Mouse (Mus musculus) right cerebral cortex, adult 2 months (tissue): Measurements from ENCODE around the gene Scgb1c1.

Experiments
- DNase-seq, 2 experiments: peaks; one replicate each; pipeline ENCODE4 v3.0.0; 2021 to 2022; ENCODE audit warnings: low spot score in 2 of 2

Gene Scgb1c1

DNA sequence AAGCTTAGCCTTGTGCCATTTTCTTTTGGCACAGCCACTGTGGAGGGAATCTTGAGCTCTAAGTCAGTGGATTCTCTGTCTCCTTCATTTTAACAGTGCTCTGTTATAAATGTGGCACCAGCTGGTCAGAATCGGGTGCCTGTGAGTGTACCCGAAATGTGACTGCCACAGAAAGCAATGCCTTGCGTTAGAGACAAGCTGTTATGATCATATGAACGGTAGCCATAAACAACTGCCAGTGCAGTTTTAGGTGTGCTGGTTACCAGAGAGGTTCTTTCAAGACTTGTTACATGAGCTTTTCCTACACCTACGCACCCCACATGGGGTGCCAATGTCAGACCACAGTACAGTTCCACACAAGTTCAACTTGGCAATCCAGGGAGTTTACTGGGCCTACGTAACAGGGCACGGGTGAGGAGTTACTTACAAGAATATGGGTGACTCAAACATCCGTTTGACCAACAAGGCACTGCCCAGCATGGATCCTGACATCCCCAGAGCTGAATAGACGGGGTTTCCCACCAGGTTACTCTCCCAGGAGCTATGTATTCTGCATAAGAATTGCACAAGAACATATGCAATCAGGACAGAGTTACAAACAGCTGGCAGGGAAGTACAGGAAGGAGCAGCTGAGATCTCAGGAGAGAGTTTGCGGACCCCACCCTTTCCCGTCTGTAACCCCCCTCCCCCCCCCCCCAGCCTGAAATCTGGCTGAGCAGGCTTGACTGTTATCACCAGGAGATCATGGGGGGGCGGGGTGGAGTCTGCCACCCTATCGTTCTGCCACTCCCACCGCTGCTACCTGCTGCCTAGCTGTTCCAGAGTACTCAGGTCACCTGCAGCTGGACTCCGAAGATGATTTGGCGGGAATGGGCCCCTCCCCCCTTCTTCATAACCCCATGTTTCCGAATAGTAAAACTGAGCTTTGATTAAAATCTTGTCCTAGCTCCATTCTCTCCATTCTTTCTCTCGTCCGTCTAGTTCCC, 4.3 kb upstream of the Scgb1c1 start:
- no peak for DNase-seq

- DNase-seq, result no peak
Observed at GRCm38 (mm10) chr7:140843806-140844205, 1.5 kb upstream of the Scgb1c1 start.

DNA sequence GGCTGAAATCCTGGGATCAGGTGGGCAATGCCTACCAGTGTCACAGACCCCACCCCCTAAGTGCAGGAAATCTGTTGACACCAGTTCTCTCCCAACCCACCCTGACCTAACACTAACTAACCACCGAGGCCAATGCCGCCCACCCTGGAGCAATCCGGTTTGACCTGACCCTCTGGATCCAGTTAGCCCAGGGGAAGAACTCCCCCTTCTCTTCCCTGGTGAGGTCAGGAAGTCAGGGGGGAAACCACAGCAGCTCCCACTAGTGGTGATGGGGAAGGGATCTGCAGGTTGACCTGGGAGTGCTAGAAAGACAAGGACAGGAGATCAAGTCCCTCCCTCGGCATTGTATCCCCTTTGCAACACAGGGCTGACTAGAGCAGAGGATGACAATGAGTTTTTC, 336 bp downstream of the Scgb1c1 start:
- DNase-seq, result no peak

- DNase-seq, result no peak
Observed at GRCm38 (mm10) chr7:140846676-140847075, 1.3 kb downstream of the Scgb1c1 start.

- no peak for DNase-seq
Observed at GRCm38 (mm10) chr7:140847755-140848580, 2.6 kb downstream of the Scgb1c1 start, which contains the start of gene Odf3. Gene Odf3 (plus strand): TSS chr7:140847805.

DNA sequence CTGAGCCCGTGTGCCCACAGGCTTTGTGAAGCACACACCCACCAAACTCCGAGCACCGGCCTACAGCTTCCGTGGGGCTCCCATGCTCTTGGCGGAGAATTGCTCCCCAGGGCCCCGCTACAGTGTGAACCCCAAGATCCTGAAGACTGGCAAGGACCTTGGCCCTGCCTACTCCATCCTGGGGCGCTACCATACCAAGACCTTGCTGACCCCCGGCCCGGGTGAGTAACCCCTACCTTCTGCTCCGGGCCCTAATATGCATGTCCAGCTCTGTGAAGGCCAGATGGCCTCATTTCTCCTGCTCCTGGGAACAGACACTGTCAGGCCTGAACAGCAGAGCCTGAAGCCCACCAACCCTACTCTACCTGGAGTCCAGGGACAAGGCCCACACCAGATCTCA, 3.2 kb downstream of the Scgb1c1 start:
- DNase-seq, result no peak

- no peak for DNase-seq
Observed at GRCm38 (mm10) chr7:140851916-140852315, 6.6 kb downstream of the Scgb1c1 start.

DNA sequence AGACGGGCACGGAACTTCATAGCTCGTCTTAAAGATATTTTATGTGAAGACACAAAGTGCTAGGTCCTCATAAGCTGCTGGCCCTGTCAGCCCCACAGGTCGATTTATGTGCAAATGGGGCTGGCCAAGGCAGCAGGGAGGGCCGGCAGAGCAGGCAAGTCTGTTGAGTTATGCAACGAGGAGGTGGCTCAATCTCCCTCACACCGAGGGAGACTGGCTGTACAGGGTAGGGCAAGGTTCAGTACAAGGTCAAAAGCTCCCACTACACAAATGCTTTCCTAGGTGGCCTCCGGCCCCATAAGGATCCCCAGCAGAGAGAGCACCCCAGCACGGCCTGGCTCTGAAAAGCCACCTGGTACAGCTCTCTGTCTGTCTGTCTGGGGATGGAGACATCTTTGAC, 8.0 kb downstream of the Scgb1c1 start:
- DNase-seq, result no peak

DNA sequence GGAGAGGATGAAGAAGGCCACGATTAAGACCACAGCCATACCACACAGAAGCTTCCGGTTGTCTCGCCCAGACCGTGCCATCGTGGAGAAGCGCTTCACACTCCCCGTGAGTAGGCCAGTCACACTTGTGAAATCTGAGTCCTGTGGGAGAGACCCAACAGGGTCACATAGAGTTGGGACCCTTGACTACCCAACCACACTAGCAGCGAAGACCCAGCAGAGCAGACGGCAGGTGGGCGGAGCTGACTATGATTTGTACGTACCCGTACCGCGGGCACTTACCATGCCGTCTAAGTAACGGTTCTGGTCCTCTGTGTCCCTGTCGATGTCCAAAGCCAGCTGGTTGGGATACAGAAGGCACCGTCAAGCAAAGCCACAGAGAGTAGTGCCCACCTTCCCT, 9.1 kb downstream of the Scgb1c1 start:
- no peak for DNase-seq

DNA sequence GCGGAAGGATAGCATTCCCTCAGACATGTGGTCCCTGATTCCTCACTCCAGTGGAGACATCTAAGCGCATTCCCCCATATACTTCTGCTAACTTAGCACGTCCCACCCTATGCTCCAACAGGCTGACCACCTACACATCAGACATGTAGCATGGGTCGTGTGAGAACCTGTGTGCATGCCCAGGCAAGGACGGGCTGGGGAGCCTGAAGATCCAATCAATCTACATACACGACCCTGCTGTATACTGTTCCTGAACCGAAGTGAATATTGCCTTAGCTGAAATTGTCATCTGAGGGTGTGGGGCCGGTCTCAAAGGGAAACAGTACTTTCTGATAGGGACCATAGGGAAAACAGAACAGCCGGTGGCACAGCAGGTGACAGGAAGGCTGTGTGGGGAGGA, 9.8 kb downstream of the Scgb1c1 start:
- no peak for DNase-seq

GRCm38 (mm10) chr7:140855860-140856784, 10.8 kb downstream of the Scgb1c1 start, which contains the start of gene Gm45785:
Gene Gm45785 (minus strand): TSS chr7:140856331.
- peak; percentile 84 to 89 for DNase-seq

- DNase-seq, result peak; percentile 89 to 90
Observed at GRCm38 (mm10) chr7:140856785-140857549, 11.6 kb downstream of the Scgb1c1 start, which contains the start of gene Ric8a. Gene Ric8a (plus strand): TSS chr7:140856957.

GRCm38 (mm10) chr7:140857550-140858505, 12.5 kb downstream of the Scgb1c1 start, which contains the start of gene Bet1l:
Gene Bet1l (minus strand): TSS chr7:140857577.
- no peak for DNase-seq

GRCm38 (mm10) chr7:140858746-140859145, 13.4 kb downstream of the Scgb1c1 start:
- no peak for DNase-seq

DNA sequence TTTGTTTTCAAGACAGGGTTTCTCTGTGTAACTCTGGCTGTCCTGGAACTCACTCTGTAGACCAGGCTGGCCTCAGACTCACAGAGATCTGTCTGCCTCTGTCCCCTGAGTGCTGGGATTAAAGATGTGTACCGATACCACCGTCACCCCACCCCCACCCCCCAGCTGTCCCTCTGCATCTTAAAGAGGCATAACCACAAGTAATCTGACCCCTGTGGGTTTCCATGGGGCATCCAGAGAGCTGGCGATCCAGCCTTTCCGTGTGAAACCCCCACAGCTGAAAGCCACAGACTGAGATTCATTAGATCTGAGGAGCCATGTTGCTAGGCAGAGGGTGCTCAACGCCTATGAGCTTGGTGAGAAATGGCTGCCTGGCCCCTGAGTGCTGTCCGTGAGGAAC, 14.7 kb downstream of the Scgb1c1 start:
- no peak for DNase-seq

DNA sequence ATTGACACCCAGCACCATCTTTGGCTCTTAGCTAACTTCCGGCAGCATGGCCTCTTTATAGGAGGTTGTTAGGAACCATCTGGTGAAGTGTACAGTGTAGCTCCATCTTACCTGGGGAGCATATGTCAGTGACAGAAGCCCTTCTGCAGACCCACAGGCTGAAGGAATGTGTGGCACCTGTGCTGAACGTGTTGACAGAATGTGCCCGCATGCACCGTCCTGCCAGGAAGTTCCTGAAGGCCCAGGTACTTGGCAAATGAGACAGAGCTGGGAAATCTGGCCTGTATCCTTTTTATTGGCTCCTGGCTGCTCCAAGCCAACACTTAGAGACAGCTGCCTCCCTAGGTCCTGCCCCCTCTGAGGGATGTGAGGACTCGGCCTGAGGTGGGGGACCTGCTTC, 15.4 kb downstream of the Scgb1c1 start:
- no peak for DNase-seq

DNA sequence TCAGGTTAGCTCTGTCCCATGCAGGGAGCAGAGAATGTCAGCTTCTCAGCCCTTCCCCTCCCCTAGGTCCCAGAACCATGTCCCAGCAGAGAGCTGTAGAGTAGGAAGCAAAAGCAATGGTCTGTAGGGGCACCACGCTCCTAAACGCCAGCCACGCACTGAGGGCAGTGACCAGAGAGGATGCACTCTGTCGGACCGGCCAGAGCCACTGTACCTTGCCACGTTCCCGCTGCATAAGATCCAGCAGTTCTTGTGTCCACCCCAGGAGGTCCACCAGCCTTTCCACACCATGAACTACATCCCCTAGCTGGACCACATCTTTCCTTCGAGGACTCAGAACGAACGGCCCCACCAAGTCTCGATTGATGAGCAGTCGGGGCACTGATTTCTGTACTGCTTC, 19.4 kb downstream of the Scgb1c1 start:
- no peak for DNase-seq

GRCm38 (mm10) chr7:140874224-140874623, 28.9 kb downstream of the Scgb1c1 start:
- DNase-seq, result no peak

DNA sequence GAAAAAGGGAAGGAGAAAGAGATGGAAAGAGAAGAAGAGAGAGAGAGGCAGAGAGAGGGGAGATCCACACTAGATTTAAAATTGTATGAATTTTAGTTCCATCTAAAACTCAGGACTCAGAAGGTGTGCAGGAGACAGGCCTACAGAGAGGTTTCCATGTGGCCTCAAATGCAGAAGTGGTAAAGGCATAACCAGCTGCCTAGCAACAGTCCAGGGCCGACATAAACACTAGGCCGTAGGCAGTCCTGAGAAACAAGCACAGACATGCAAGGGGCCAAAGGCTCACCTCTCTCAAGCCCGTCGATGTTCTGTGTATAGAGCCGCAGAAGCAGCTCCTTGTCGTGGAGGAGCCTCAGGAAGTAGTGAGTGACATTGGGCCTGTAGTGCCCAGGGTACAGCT, 32.0 kb downstream of the Scgb1c1 start:
- no peak for DNase-seq
